Mouse (Mus musculus): ENCODE measurements around the gene Naa35.

- TF ChIP-seq CTCF (IDR thresholded peaks at IDR 0.05; ENCODE audit: low read depth) = no peak
- TF ChIP-seq EP300 (IDR thresholded peaks at IDR 0.05; ENCODE audit: low read depth) = no peak
Measured at GRCm38 (mm10) chr13:59660371-59660770, 75.3 kb downstream of the Naa35 start.

Measured in heart, postnatal 0 days (tissue).